Mouse (Mus musculus) cerebellum, postnatal 36 days (tissue): ENCODE measurements around the gene Ass1.

Source experiments
- DNase-seq, 2 experiments: peaks; one replicate each; pipeline ENCODE4 v3.0.0; 2021 to 2022; ENCODE audit warnings: mixed read lengths in 2 of 2

Ass1 gene

DNA sequence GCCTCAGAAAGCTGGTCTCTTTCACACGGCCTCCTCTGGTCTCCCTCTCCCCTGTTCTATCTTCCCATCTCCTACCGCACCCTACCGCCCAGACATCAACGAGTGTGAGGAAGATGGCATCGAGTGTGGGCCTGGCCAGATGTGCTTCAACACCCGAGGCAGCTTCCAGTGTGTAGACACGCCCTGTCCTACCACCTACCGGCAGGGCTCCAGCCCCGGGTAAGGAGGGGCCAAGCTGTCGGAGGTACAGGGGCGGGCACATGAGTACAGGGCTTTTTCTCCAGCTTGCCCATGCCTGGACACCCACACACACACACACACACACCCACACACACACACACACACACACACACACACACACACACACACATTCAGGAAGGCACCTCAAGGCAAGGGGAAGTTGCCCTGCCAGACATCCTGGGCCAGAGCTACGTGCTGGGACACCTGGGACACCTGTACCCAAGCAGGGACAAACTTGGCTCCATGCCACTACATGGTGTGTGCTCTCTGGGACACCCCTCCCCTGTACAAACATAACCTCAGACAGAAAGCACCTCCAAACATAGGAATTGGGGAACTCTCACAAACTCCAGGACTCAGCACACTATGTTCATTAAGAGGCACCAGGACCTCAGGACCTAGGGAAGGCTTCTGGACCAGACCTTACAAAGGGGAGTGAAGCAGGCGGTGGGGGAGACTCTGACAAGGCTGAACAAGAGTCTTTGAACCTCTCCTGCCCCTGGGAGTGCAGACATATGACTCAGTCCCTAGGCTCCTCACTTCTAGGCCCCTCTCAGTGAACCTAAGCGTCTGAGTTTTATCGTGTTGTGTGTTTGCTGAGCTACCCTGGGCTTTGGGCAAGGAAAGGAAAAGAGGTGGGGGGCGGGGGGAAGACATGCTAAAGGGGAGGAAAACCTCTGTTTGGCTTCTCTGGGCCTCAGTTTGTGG lies 10.7 kb upstream of the Ass1 start:
- no peak for DNase-seq

- DNase-seq, result no peak
Measured at GRCm38 (mm10) chr2:31460025-31460571, 9.9 kb upstream of the Ass1 start.

- no peak for DNase-seq
Measured at GRCm38 (mm10) chr2:31460920-31461319, 9.1 kb upstream of the Ass1 start.

DNA sequence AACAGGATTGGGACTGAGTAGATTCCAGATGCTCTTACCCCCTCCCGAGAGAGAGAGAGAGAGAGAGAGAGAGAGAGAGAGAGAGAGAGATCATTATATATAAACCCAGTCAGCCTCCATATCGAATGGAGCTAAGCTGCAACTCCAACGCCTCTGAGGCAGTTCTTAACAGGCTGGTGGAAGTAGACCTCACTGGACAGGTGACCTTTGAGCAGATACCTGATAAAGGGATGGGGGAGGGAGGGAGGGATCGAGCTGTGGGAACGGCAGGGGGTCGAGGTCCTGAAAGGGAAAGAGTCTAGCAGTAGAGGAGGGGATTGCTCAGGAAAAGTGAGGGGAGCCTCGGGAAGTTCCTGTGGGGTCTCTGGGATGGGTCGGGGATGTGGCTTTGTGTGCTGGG lies 8.0 kb upstream of the Ass1 start:
- DNase-seq, result no peak

DNA sequence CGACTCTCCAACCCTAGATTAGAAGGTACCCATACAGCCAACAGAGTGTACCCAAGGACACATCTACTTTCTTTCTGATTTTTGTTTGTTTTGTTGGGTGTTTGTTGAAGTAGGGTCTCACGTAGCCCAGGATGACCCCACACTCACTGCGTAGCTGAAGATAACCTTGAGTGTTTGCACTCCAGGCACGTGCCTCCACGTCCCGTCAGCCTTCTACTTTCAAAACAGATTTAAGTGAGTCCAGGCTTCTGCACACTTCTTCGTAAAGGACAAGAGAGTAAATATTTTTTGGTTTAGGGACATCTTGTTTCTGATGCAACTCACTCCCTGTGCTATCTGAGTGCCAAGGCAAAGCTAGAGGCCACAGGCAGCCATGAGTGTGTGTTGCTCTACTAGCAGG lies 6.8 kb upstream of the Ass1 start:
- no peak for DNase-seq

DNA sequence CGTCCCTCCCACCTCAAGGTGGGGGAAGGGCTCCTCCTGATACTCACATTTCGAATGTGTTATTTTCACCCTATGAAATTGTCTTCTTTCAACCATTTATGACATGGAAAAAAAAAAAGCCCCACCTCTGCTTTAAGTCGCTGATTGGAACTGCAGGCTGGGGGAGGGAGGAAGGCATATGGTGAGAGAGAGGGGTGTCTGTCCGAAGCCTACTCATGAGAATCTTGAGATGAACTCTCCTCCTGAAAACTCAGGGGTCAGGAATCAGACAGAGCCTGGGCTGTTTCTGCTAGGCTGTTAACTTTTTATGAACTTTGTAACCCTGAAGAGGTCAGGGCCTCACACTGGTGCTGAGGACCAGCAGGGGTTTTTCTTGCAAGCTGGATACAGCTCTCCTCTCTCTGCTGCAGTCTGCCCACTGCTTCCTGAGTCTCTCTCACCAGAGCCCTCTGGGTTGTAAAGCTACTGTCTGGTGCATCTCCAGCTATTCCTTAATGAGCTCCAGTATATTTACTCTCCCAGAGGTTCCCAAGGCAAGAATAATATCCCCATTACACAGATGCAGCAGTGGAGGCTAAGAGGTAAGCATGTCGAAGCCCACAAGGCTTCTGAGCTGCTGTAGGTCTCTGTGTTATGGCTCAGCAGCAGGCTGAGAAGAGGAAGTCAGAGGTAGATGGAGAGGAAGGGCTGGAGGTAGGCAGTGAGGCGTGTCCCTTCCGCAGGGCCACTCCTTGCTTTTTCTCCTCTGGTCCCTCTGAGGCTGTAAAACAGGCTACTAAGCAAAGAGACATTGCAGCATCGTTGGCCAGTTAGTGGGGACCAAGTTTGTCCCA lies 6.1 kb upstream of the Ass1 start:
- DNase-seq, result no peak

- no peak for DNase-seq
Measured at GRCm38 (mm10) chr2:31464529-31464910, 5.5 kb upstream of the Ass1 start.

GRCm38 (mm10) chr2:31467457-31467856 lies 2.5 kb upstream of the Ass1 start:
- no peak for DNase-seq

- no peak for DNase-seq
Measured at GRCm38 (mm10) chr2:31468857-31469256, 1.1 kb upstream of the Ass1 start.

- DNase-seq, result no peak
Measured at GRCm38 (mm10) chr2:31469480-31469879, 527 bp upstream of the Ass1 start.

- DNase-seq, result no peak
Measured at GRCm38 (mm10) chr2:31470683-31471385, 827 bp downstream of the Ass1 start.

DNA sequence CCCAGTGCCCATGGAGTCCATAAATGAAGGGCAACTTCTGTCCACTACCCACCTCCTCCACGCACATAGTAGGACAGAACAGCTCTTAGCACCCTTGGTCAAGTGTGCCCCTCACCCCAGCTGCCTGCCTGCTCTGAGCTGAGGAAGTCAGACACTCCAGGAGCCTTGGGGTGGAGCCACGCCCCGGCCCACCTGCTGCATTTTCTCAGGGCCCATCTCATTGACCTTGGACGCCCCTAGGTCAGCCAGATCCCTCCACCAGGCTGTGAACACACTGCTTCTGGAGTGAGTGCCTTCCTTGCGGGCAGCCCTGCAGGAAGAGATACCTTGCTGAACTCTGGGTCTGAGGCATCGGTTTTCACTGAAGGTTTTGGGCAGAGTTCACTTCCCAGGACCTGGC lies 1.6 kb downstream of the Ass1 start:
- DNase-seq, result no peak

DNA sequence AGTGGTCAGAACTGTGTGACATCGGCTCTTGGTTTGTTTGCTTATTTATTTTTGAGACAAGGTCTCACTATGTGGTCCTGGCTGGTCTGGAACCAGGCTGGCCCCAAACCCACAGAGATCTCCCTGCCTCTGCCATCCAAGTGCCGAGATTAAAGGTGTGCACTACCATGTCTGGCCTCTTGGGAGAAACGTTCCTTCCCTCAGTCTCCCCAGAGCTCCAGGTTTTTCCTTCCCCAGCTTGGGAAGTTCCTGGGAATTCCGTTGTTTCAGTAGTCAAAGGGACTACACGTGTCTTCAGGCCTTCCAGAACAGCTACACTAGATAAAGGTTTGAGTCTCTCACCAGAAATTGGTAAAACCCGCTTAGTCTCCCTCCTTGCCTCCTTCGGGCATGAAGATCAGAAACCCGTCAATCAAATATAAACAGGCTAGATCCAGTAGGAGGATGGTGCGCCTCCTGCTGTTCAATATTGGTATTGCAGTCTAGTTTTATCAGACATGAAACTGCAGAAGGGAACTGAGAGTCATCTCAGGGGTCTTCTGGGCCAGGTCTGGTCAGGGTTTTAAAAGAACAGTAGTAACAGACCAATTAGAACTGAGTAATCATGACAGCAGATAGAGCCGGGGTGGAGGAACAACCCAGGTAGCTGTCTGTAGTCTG lies 2.5 kb downstream of the Ass1 start:
- DNase-seq, result peak in 1 of 2 experiments; percentile 54

GRCm38 (mm10) chr2:31473941-31474340 lies 3.9 kb downstream of the Ass1 start:
- no peak for DNase-seq

DNA sequence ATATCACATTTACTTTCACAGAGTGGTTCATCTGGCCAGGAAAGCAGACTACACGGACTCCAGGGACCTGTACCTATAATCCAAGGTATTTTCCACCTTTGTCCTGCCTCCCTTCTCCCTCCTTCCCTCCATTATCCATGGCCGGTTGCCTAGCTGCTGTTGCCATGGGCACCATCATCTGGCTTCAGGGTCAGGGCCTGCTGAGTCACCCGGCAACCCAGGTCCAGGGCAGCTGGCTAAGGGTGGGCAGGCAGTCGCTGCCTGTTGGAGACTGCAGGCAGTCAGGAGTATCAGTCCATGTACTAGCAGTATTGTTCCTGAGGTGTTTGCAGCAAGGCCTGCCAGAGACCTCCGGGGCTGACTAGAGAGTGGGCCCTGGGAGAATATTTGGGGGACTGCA lies 4.7 kb downstream of the Ass1 start:
- no peak for DNase-seq

- DNase-seq, result no peak
Measured at GRCm38 (mm10) chr2:31476107-31476820, 6.3 kb downstream of the Ass1 start.

GRCm38 (mm10) chr2:31477234-31478161 lies 7.5 kb downstream of the Ass1 start:
- DNase-seq, result no peak

- DNase-seq, result peak; percentile 85 to 89
Measured at GRCm38 (mm10) chr2:31482914-31483575, 13.0 kb downstream of the Ass1 start.

DNA sequence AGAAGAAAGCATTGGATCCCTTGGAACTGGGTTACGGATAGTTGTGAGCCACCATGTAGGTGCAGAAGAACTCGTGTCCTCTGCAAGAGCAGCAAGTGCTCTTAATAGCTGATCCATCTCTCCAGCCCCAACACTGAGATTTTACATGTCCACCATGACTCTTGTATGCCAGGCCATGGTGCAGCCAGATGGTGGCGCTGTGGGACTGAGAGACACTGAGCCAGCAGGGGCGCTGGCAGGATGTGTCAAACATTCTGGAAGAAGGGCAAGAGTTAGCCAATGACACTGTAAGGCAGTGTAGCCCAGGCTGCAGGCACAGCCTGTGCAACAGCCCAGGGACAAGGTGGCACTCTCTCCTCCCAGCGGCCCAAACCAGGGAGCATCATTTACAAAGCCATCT lies 14.2 kb downstream of the Ass1 start:
- peak; percentile 85 to 88 for DNase-seq

DNA sequence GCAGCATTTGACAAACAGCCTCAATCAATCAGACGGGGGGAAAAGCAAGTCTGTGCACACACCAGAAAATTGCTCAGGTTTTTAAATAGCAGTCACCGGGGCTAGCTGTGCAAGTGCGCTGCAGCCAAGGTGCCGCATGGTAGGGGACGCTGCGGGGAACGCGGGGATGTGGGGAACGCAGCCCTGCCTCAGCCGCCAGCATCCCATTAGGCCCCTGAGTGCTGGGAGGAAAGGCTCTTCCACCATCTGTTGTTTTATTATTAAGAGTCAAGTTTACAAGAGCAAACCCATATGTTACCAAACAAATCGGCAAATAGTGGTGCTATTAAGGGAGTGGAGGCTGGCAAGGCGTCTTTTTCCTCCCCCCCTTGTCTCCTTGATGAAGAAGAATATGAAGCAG lies 19.2 kb downstream of the Ass1 start:
- DNase-seq, result peak; percentile 51 to 52
